Mouse (Mus musculus): ENCODE results near the gene Il2ra.
"Not testable (repeated sequence)": the region's sequence is repeated elsewhere in the genome, so short reads cannot be mapped to it uniquely, and the experiment has no call there.

Gene Il2ra

DNA sequence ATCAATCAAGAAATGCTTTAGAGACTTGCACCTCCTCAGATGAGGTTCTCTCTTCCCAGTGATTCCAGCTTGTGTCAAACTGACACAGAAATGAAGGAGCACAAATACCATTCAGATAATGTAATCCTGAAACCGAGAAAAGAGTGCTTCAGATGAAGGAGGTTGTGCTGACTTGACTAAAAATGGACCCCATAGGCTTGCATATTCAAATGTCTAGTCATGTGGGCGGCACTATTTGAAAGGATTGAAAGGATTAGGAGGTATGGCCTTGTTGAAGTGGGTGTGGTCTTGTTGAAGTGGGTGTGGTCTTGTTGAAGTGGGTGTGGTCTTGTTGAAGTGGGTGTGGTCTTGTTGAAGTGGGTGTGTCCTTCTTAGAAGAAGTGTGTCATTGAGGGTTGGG lies 57.3 kb downstream of the Il2ra start:
- no peak for DNase-seq (ENCODE audit: low read depth, low spot score)

DNA sequence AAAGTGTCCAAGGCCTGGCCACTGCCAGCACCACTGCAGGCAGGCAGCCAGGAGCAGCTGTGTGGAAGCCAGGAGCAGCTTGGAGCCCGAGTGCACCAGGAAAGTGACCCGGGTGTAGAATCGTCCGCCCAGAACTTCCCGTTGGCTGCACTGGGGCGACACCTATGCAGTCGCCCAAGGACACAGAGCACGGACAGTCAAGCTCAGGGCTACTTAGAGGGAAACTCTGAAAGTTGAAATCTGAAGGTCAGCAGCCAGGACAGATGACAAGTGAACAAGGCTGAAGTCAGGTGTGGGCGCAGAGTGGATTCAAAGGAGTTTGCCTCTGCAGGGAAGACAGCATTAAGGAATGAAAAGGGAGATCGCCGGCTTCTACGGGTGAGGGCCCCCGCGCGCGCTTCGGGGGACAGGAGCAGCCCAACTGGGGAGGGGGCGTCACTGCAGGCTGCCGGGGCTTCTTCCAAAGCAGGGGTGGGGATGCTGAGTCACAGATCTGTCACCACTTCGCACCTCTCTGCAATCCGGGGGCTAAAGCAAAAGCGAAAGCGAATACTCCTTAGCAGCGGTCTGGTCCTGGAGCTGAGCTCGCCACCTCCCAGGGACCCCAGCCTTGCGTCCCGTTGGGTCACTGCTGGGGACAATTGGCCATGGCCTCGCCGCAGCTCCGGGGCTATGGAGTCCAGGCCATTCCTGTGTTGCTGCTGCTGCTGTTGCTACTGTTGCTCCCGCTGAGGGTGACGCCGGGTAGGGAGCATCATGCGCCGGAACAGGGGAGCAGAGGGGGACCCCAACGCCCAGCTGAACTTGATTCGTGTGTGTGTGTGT lies 62.8 kb downstream of the Il2ra start, which contains the start of gene Il15ra:
Gene Il15ra (plus strand): TSS at position 90 of the 825 bp plus-strand sequence.
- DNase-seq (ENCODE audit: low read depth, low spot score) = no peak

DNA sequence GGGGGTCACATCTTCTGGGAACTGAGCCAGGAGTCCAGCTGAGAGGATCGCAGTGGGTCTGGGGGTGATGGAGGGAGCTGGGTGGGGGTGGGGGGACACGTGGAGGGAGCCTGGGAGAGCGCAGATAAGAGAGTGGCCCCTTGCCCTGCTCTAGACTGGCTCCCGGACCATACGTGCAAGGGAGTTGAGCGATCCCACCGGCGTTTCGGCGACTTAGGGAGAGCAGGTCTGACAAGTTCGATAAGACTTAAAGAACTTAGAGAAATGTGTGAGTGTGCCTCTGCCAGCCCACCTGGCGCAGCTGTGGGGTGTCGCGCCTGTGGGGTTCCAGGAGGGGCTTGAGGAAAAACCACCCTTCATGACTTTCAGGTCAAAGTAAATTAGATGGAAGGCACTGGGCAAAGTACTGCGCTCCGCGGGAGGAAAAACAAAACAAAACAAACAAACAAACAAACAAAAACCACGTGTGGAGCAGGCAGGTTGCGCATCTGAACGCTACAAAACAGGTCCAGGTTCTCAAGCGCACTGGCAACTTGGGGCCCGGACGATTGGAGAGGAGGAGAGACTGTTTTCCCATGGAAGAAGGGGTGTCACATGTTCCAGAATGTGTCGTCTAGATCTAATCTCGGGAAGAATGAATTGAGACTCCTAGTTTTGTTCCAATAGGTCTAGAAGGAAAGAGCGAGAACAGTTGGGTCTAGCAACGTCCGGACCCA lies 63.6 kb downstream of the Il2ra start:
- DNase-seq (ENCODE audit: low read depth, low spot score) = no peak

GRCm38 (mm10) chr2:11706746-11707065 lies 64.1 kb downstream of the Il2ra start:
- no peak for DNase-seq (ENCODE audit: low read depth, low spot score)

- no peak for DNase-seq (ENCODE audit: low read depth, low spot score)
Observed at GRCm38 (mm10) chr2:11708538-11708937, 65.9 kb downstream of the Il2ra start.

GRCm38 (mm10) chr2:11710101-11710500 lies 67.5 kb downstream of the Il2ra start:
- not testable (repeated sequence) for DNase-seq (ENCODE audit: low read depth, low spot score)

DNA sequence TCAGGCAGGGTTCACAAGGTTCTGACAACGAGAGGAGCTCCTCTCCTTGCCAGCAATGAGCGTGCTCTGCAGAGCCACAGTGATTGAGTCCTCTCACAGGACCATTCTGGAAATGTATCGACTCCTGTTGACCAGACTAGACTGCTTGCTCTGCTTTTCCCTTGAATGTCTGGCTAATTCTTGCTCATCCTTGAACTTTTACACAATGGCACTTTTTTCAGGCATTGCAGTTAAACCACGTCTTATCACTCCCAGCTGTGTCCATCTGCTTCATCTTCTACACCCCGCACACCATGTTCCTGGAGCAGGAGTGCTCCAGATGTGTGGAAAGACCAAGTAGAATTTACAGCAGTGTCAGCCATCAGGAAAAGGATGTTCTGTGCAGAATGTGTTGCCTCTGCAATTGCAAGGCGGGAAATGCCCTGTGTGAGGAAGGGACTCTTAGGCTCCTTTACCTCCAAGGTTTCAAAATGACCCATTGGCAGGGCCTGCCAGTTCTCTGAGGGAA lies 69.9 kb downstream of the Il2ra start:
- DNase-seq (ENCODE audit: low read depth, low spot score) = no peak

DNA sequence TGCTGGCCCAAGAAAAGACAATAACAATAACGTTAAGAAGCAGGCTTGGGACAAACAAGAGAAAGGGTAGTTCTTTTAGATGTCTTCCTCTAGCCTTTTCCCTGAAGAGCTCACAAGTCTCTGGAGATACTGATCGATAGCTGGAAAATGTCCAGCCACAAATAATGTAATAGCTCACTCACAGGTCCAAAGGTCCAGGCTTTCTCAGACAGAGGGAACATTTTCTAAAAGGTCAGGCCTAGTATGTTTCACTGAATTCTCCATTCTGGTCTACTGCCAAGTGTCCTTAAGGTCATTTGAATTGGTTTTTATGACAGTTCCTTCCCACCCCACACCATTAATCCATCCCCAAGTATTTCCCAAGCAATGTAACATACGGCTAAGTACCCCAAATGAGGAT lies 70.4 kb downstream of the Il2ra start:
- DNase-seq (ENCODE audit: low read depth, low spot score) = no peak

DNA sequence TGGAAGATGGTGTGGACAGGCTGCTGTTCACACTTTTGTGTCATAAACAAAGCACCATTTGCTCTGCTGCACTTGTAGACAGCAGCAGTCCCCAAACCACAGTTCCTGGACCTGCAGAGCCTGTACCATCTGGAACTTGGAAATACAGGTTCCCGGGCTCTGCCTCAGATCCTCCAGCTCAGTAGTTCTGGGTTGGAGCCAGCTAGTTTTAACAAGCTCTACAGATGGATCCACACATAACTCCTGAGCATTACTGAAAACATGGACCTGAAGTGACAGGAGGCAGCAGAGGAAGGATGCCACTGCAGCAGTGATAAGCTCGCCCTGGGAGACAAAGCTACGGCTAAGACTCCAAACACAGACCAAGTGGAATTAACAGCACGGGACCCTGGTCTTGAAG lies 71.9 kb downstream of the Il2ra start:
- DNase-seq (ENCODE audit: low read depth, low spot score) = no peak

GRCm38 (mm10) chr2:11718573-11718972 lies 76.0 kb downstream of the Il2ra start:
- DNase-seq (ENCODE audit: low read depth, low spot score) = no peak

- DNase-seq (ENCODE audit: low read depth, low spot score) = no peak
Observed at GRCm38 (mm10) chr2:11722564-11722963, 80.0 kb downstream of the Il2ra start.

GRCm38 (mm10) chr2:11727574-11727973 lies 85.0 kb downstream of the Il2ra start:
- no peak for DNase-seq (ENCODE audit: low read depth, low spot score)

DNA sequence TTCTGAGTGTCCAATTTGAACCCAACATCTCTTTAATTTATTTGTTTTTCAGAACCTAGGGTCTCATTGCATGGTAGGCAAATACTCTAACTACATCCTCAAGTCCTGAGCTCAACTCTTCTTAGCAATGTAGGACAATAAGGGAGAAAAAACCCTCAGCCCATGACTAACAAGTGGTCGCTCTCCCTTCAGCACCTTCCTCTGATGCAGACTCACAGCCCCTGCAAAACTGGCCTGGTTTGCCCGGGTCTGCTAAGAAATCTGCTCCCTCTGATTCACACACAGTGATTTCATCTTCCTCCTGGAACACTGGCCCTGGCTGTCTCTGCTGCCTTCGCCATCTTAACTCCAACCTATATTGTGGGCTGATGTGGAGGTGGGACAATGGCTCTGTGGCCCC lies 86.5 kb downstream of the Il2ra start:
- no peak for DNase-seq (ENCODE audit: low read depth, low spot score)

DNA sequence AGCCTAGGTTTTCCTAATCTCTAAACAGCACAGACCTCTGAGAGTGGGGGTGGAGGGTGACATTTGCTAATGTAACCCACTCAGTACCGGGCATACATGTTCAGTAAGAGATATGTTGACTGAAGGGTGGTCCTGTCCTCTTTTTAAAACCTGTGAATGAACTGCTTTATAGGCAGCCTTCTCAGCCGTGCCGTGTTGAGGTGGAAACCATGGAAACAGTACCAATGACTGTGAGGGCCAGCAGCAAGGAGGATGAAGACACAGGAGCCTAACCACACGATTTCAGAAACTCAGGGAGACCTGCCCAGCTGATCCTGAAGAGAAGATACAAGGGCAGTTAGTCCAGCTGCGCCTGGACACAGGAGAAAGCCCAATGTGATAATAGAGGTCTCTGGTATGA lies 90.4 kb downstream of the Il2ra start:
- no peak for DNase-seq (ENCODE audit: low read depth, low spot score)

DNA sequence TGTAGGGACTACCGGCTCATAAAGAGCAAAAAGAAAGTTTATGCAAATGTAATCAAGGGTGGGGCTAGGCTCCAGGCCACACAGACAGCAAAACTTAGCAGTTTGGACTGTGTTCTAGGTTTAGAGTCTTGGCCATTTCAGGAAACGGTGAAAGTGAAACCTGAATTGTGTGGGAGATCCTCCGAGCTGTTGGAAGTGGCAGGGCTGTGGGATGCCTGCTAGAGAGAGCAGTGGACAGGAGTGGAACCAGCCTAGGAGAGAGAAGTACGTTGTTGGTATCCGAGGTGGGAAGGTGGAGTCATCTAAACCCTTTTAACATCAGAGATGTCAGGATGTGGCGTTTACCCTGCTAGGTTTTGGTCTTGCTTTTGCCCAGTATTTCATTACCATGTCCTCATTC lies 93.2 kb downstream of the Il2ra start:
- no peak for DNase-seq (ENCODE audit: low read depth, low spot score)

DNA sequence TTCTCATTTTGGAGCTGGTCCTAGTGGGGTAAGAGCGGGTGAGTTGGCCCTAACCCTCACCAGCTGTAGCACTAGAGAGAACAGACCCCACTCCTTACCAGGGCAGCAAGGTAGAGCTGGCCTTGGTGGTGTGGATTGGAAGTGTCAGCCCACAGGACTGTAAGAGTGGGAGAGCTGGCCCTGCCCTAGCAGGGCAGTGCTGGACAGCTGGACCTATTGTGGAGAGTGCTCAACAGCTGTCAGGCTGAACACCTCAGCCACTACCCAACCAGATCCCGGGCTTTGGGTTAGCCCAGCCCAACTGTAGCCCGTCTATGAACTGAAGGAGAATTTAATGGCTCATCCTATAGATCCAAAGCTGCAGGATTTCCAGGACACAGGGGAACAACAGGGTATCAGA lies 96.2 kb downstream of the Il2ra start:
- no peak for DNase-seq (ENCODE audit: low read depth, low spot score)

DNA sequence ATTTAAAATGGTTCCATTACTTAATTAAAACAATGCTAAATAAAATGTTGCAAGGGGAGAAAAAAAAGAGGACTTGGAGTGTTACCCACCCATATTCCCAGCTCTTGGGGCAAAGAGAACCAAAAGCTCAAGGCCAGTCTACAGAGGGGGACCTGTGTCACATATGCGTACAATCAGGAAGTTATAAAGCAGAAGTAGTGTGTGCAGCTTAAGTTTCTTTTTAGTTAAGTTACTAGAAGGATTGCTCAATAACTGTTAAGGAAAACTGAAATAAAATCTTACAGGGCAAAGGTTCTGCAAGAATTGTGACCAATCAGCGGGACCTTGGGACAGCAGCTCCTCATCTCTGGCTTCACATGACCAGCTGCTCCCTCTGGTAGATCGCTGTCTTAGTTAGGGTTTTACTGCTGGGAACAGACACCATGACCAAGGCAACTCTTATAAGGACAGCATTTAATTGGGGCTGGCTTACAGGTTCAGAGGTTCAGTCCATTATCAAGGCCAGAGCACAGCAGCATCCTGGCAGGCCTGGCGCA lies 97.0 kb downstream of the Il2ra start:
- no peak for DNase-seq (ENCODE audit: low read depth, low spot score)

Measured in retina, adult 2 months (tissue).